In genomic region chr8:124763061-124763460, GRCm38 (mm10) we compare ENCODE assay signal across 20 mouse cellular contexts. TPM values are rescaled to one million over a fixed set of nuclear protein-coding genes. Genes with fewer than 3 reads are reported as not detected.
DNase-seq lines count a peak whose midpoint lies in the region; ATAC-seq lines count a peak whose summit lies in the region.
"Had no signal": no experiment of that assay in that cellular context is flagged by ENCODE, and none has a peak within 500 bp of the region (broad histone marks: within the 10 kb centered on the region; RNA-seq: fewer than 3 reads in every experiment).

No protein-coding gene starts in this region.

- ATAC-seq in neural tube, embryonic 13.5 days (ENCODE audit: low read depth) = no peak
- ATAC-seq: activated CD4-positive, CD25-positive, alpha-beta regulatory T cell, adult 4 months; CD4-positive, CD25-positive, alpha-beta regulatory T cell, adult 4 months; Patski had no signal

- no peak overlapping the region for H3K4me2 ChIP-seq in neural tube, embryonic 13.5 days

- H3K36me3 ChIP-seq in neural tube, embryonic 13.5 days = no peaks in the 10 kb centered on the region
- H3K36me3 ChIP-seq: G1E had no signal

- 0 out of 2 replicates have a peak overlapping the region, but pooled peaks have one; percentile 33 for H3K27ac ChIP-seq in neural tube, embryonic 13.5 days (replicated peaks)

- no peaks in the 10 kb centered on the region for H3K4me1 ChIP-seq in neural tube, embryonic 13.5 days (replicated peaks)

- no peaks in the 10 kb centered on the region for H3K9me3 ChIP-seq in neural tube, embryonic 13.5 days
- H3K9me3 ChIP-seq: G1E had no signal

- no peaks in the 10 kb centered on the region for H3K27me3 ChIP-seq in neural tube, embryonic 13.5 days

- no peak overlapping the region for H3K4me3 ChIP-seq in neural tube, embryonic 13.5 days

- no peak overlapping the region for H3K9ac ChIP-seq in neural tube, embryonic 13.5 days

- whole genome bisulfite sequencing in neural tube, embryonic 13.5 days = 55% methylated on average over 7 of the region's 7 CpGs

- no peak for DNase-seq in neural tube, embryonic 10.5 days (ENCODE audit: extremely low spot score, low spot score)
- peak; percentile 92 for DNase-seq in MN1 (ENCODE audit: low spot score)
- DNase-seq in lung, postnatal 14 days = no peak
- DNase-seq: adrenal gland, adult 2 months; adrenal gland, adult 8-10 months; adrenal gland, postnatal 10 days; adrenal gland, postnatal 14 days; adrenal gland, postnatal 25 days; adrenal gland, postnatal 36 days; B cell, adult 2 months; cerebellum, adult 11 months; cerebellum, adult 11-12 months; cerebellum, adult 18-20 months; cerebellum, adult 2 months had no signal

RNA-seq across cellular contexts. Expression of gene Fam89a, which starts 11.4 kb away (rescaled TPM):
- 12.1 and 15.9 TPM in 2 replicates for polyA plus RNA-seq in neural tube, embryonic 13.5 days (2015; fragmentation: Nextera tagmentation; extraction: Ambion mirVana)
- polyA plus RNA-seq: G1E had no signal

RNA-seq across cellular contexts. Expression of gene Trim67, which starts 29.8 kb away (rescaled TPM):
- polyA plus RNA-seq in neural tube, embryonic 13.5 days (2015; fragmentation: Nextera tagmentation; extraction: Ambion mirVana) = 21.1 TPM in 2 replicates
- polyA plus RNA-seq: activated CD4-positive, CD25-positive, alpha-beta regulatory T cell, adult 4 months; C2C12; CD4-positive, CD25-positive, alpha-beta regulatory T cell, adult 4 months; G1E had no signal

RNA-seq across cellular contexts. Expression of gene Arv1, which starts 41.1 kb away (rescaled TPM):
- polyA plus RNA-seq in neural tube, embryonic 13.5 days (2015; fragmentation: Nextera tagmentation; extraction: Ambion mirVana) = 28.4 and 31.4 TPM in 2 replicates

RNA-seq across cellular contexts. Expression of gene Ttc13, which starts 41.3 kb away (rescaled TPM):
- 60.4 and 62.6 TPM in 2 replicates for polyA plus RNA-seq in neural tube, embryonic 13.5 days (2015; fragmentation: Nextera tagmentation; extraction: Ambion mirVana)
